Mouse (Mus musculus): ENCODE results near the gene Vipr1. TPM values are rescaled to one million over a fixed set of nuclear protein-coding genes. Genes with fewer than 3 reads are reported as not detected.
"Not testable (repeated sequence)": the region's sequence is repeated elsewhere in the genome, so short reads cannot be mapped to it uniquely, and the experiment has no call there.

Gene Vipr1
- polyA plus RNA-seq (2012; rRNA removed) = 7.2 and 8.0 TPM in 2 replicates

- no peak for TF ChIP-seq POLR2A (IDR thresholded peaks at IDR 0.05; ENCODE audit: low read depth, low read length)
- no peak for TF ChIP-seq CTCF (IDR thresholded peaks at IDR 0.05; ENCODE audit: extremely low read depth, insufficient read depth, insufficient read length, insufficient replicate concordance)
- Histone ChIP-seq H3K36me3 (ENCODE audit: control insufficient read depth, insufficient read depth, low read length) (no peaks in the 10 kb centered on the region), H3K27me3 (ENCODE audit: control insufficient read depth, insufficient read depth, low read length) (peaks cover 13% of the 10 kb centered on the region), H3K4me1 (ENCODE audit: control insufficient read depth, insufficient read depth, insufficient read length) (peaks cover 5% of the 10 kb centered on the region), H3K4me3 (ENCODE audit: extremely low read depth, insufficient read depth, insufficient read length) (peak within 1 kb of the TSS; percentile 58), H3K27ac (ENCODE audit: insufficient read depth, low read length) (peak within 1 kb of the TSS; percentile 48)
- WGBS = under 1% methylated on average over 78 of the region's 79 CpGs
- peak; percentile 50 to 76 for DNase-seq (ENCODE audit: low read depth in 1 of 2, low spot score in 2 of 2)
Measured at GRCm38 (mm10) chr9:121642401-121643181, at the start of gene Vipr1. TSS of gene Vipr1 (plus strand) at chr9:121642716.

GRCm38 (mm10) chr9:121592948-121593550 is 49.5 kb upstream of the Vipr1 start:
- no peaks in the 10 kb centered on the region for H3K36me3 ChIP-seq (ENCODE audit: control insufficient read depth, insufficient read depth, low read length)
- WGBS = 89% methylated on average over 13 of the region's 13 CpGs
- no peaks in the 10 kb centered on the region for H3K27me3 ChIP-seq (ENCODE audit: control insufficient read depth, insufficient read depth, low read length)
- H3K4me1 ChIP-seq (ENCODE audit: control insufficient read depth, insufficient read depth, insufficient read length) = no peaks in the 10 kb centered on the region
- no peak for DNase-seq (ENCODE audit: low read depth in 1 of 2, low spot score in 2 of 2)
- TF ChIP-seq POLR2A (IDR thresholded peaks at IDR 0.05; ENCODE audit: low read depth, low read length) (no peak), CTCF (IDR thresholded peaks at IDR 0.05; ENCODE audit: extremely low read depth, insufficient read depth, insufficient read length, insufficient replicate concordance) (no peak)
- no peak overlapping the region for H3K4me3 ChIP-seq (ENCODE audit: extremely low read depth, insufficient read depth, insufficient read length)
- H3K27ac ChIP-seq (ENCODE audit: insufficient read depth, low read length) = no peak overlapping the region

- H3K4me1 ChIP-seq (ENCODE audit: control insufficient read depth, insufficient read depth, insufficient read length); DNase-seq (ENCODE audit: low read depth in 1 of 2, low spot score in 2 of 2); H3K4me3 ChIP-seq (ENCODE audit: extremely low read depth, insufficient read depth, insufficient read length); H3K27me3 ChIP-seq (ENCODE audit: control insufficient read depth, insufficient read depth, low read length); H3K36me3 ChIP-seq (ENCODE audit: control insufficient read depth, insufficient read depth, low read length); H3K27ac ChIP-seq (ENCODE audit: insufficient read depth, low read length): not testable (repeated sequence)
- WGBS = 81% methylated on average over 3 of the region's 3 CpGs
Measured at GRCm38 (mm10) chr9:121593768-121594167, 48.7 kb upstream of the Vipr1 start.

GRCm38 (mm10) chr9:121594771-121595170 is 47.7 kb upstream of the Vipr1 start:
- TF ChIP-seq POLR2A (IDR thresholded peaks at IDR 0.05; ENCODE audit: low read depth, low read length) (no peak), CTCF (IDR thresholded peaks at IDR 0.05; ENCODE audit: extremely low read depth, insufficient read depth, insufficient read length, insufficient replicate concordance) (no peak)
- Histone ChIP-seq H3K4me1 (ENCODE audit: control insufficient read depth, insufficient read depth, insufficient read length) (no peaks in the 10 kb centered on the region), H3K4me3 (ENCODE audit: extremely low read depth, insufficient read depth, insufficient read length) (no peak overlapping the region), H3K27ac (ENCODE audit: insufficient read depth, low read length) (no peak overlapping the region), H3K36me3 (ENCODE audit: control insufficient read depth, insufficient read depth, low read length) (no peaks in the 10 kb centered on the region), H3K27me3 (ENCODE audit: control insufficient read depth, insufficient read depth, low read length) (no peaks in the 10 kb centered on the region)
- DNase-seq (ENCODE audit: low read depth in 1 of 2, low spot score in 2 of 2) = no peak
- 90% methylated on average over 4 of the region's 4 CpGs for WGBS

- H3K4me3 ChIP-seq (ENCODE audit: extremely low read depth, insufficient read depth, insufficient read length) = no peak overlapping the region
- no peak for DNase-seq (ENCODE audit: low read depth in 1 of 2, low spot score in 2 of 2)
- H3K36me3 ChIP-seq (ENCODE audit: control insufficient read depth, insufficient read depth, low read length) = no peaks in the 10 kb centered on the region
- TF ChIP-seq POLR2A (IDR thresholded peaks at IDR 0.05; ENCODE audit: low read depth, low read length) = no peak
- no peak for TF ChIP-seq CTCF (IDR thresholded peaks at IDR 0.05; ENCODE audit: extremely low read depth, insufficient read depth, insufficient read length, insufficient replicate concordance)
- no peak overlapping the region for H3K27ac ChIP-seq (ENCODE audit: insufficient read depth, low read length)
- no peaks in the 10 kb centered on the region for H3K4me1 ChIP-seq (ENCODE audit: control insufficient read depth, insufficient read depth, insufficient read length)
- WGBS = 70% methylated on average over 2 of the region's 2 CpGs
- no peaks in the 10 kb centered on the region for H3K27me3 ChIP-seq (ENCODE audit: control insufficient read depth, insufficient read depth, low read length)
Measured at GRCm38 (mm10) chr9:121598106-121598505, 44.4 kb upstream of the Vipr1 start.

- no peak for DNase-seq (ENCODE audit: low read depth in 1 of 2, low spot score in 2 of 2)
- Histone ChIP-seq H3K4me1 (ENCODE audit: control insufficient read depth, insufficient read depth, insufficient read length) (no peaks in the 10 kb centered on the region), H3K36me3 (ENCODE audit: control insufficient read depth, insufficient read depth, low read length) (no peaks in the 10 kb centered on the region), H3K4me3 (ENCODE audit: extremely low read depth, insufficient read depth, insufficient read length) (no peak overlapping the region), H3K27ac (ENCODE audit: insufficient read depth, low read length) (no peak overlapping the region), H3K27me3 (ENCODE audit: control insufficient read depth, insufficient read depth, low read length) (no peaks in the 10 kb centered on the region)
- TF ChIP-seq POLR2A (IDR thresholded peaks at IDR 0.05; ENCODE audit: low read depth, low read length) = no peak
- TF ChIP-seq CTCF (IDR thresholded peaks at IDR 0.05; ENCODE audit: extremely low read depth, insufficient read depth, insufficient read length, insufficient replicate concordance) = no peak
- WGBS = 85% methylated on average over 6 of the region's 6 CpGs
Measured at GRCm38 (mm10) chr9:121599551-121599950, 43.0 kb upstream of the Vipr1 start.

Data from spleen, adult 2 months (tissue).